Mouse (Mus musculus): ENCODE data around the gene Thap3. TPM values are rescaled to one million over a fixed set of nuclear protein-coding genes. Genes with fewer than 3 reads are reported as not detected.

Thap3 gene
- polyA plus RNA-seq, 1 experiment, result 2.4 TPM

- TF ChIP-seq TAL1 (IDR thresholded peaks at IDR 0.05; ENCODE audit: low read length) (no peak), GATA1 (IDR thresholded peaks at IDR 0.05; ENCODE audit: low read length) (no peak)
- Histone ChIP-seq H3K27me3 (ENCODE audit: control insufficient read depth) (peaks cover 5% of the 10 kb centered on the region), H3K4me1 (ENCODE audit: control insufficient read depth) (peaks cover 52% of the 10 kb centered on the region), H3K36me3 (ENCODE audit: control insufficient read depth) (peaks cover 36% of the 10 kb centered on the region), H3K9me3 (ENCODE audit: control insufficient read depth, low read length) (no peaks in the 10 kb centered on the region), H3K4me3 (replicated peaks) (peak within 1 kb of the TSS; percentile 81)
These were observed 55.1 kb downstream of the Thap3 start, which contains the start of gene Dnajc11 for GRCm38 (mm10) chr4:151933505-151934214. TSS of gene Dnajc11 (plus strand) at chr4:151933691.

Other genes starting within 250 kb of the Thap3 start
- gene Camta1, start 127.1 kb downstream of the Thap3 start, polyA plus RNA-seq (2012), result 1.3 and 1.8 TPM in 2 replicates
- 7.6 and 11.2 TPM in 2 replicates for gene Dnajc11, start 55.3 kb downstream of the Thap3 start, polyA plus RNA-seq (2012)
- 0.99 and 1.0 TPM in 2 replicates for gene Phf13, start 7.3 kb upstream of the Thap3 start, polyA plus RNA-seq (2012)
- 0.97 and 1.1 TPM in 2 replicates for gene Klhl21, start 19.8 kb upstream of the Thap3 start, polyA plus RNA-seq (2012)
- 0.82 and 0.86 TPM in 2 replicates for gene Zbtb48, start 38.7 kb upstream of the Thap3 start, polyA plus RNA-seq (2012)
- gene Tas1r1, start 49.6 kb upstream of the Thap3 start, polyA plus RNA-seq (2012), result not detected in 2 replicates
- 0.72 and 0.87 TPM in 2 replicates for gene Nol9, start 50.3 kb upstream of the Thap3 start, polyA plus RNA-seq (2012)
- gene Plekhg5, start 83.5 kb upstream of the Thap3 start, polyA plus RNA-seq (2012), result 9.9 and 10.0 TPM in 2 replicates
- gene Tnfrsf25, start 126.9 kb upstream of the Thap3 start, polyA plus RNA-seq (2012), result 0.37 and 0.81 TPM in 2 replicates
- gene Espn, start 163.4 kb upstream of the Thap3 start, polyA plus RNA-seq (2012), result 0.08 and 0.11 TPM in 2 replicates
- gene Hes2, start 169.9 kb upstream of the Thap3 start, polyA plus RNA-seq (2012), result not detected in 2 replicates
- 0.40 and 0.51 TPM in 2 replicates for gene Acot7, start 189.1 kb upstream of the Thap3 start, polyA plus RNA-seq (2012)

Measured in erythroblast, embryonic 14.5 days (primary cell).